Mouse (Mus musculus): ENCODE data around the gene Dpf3.

Dpf3 gene

DNA sequence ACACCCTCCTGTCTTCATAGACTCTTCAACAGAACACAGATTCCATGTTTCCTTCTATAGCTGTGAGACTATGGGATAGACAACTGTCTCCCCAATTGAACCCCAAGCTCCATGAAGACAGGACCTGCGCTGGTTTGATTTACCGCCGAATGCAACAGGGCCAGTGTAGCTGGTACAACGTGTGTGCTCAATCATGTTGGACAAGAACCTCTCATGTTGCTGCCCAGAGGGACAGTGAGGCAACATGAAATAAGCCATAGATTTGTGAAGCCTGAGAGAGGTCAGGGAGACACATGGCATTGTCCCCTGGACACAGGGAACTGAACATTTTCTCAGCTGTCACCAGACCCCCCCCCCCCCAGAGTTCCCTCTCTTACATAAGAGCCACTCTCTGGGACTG is 21.5 kb downstream of the Dpf3 start:
- DNase-seq: no peak

DNA sequence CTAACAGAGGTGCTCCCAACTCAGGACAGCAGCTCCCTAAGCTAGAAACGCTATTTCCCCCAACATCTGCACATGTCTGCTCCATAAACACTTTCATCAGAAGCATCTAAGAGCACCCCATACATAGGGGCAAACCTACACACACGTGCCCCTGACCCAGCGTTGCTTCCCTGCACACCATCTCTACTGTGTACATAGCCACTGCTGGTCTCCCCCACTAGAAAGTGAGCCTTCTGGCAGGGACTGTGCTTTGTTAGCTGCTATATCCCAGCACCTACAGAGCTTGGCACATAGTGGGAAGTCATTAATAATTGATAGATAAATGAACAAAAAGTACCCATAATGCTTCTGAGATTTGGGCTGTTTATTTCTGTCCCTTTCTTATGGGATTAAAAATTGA is 27.2 kb downstream of the Dpf3 start:
- no peak for DNase-seq

DNA sequence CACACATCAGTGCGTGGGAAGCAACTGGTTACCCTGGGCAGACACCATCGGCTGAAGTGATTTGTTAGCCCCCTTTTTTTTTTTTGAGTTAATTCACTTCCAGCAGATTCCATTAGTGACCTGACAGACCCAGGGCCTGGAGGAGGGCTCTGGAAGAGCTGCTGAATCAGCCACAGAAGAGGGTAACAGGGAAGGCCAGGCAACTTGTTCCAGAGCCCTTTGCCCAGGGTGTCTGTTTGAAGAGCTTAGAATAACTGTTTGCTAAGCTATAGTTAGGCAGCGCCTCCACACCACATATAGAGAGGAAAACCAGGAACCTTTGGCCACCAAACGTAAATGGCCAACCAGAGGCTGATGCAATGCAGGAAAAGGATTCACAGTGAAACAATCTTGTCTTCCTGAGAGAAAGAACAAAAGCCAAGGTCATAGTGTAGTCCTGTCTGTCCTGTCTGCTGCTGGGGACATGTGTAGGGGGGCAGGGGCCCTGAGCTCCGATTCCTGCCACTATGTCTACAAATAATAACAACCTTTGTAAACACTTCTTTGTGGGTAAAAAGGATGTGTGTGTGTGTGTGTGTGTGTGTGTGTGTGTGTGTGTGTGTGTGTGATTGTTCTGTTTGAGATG is 32.7 kb downstream of the Dpf3 start:
- DNase-seq: no peak

DNA sequence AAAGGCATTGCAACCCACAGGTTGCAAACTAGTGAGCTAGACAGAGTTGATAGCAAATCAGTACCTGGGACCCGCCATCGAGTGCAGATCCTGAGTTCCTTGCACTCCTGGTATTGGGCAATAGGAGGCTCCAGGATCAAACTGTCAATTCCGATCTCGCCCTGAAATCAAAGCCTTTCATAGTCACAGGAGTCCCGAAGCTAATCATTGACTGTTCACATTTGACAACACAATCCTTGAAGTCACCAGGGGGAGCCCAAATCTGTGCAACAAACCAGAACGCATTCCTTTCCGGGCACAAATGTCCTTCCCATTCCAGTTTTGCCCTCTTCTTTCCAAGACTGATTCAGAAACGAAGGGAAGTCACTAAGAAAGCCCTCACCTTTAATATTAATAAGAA is 35.7 kb downstream of the Dpf3 start:
- no peak for DNase-seq

DNA sequence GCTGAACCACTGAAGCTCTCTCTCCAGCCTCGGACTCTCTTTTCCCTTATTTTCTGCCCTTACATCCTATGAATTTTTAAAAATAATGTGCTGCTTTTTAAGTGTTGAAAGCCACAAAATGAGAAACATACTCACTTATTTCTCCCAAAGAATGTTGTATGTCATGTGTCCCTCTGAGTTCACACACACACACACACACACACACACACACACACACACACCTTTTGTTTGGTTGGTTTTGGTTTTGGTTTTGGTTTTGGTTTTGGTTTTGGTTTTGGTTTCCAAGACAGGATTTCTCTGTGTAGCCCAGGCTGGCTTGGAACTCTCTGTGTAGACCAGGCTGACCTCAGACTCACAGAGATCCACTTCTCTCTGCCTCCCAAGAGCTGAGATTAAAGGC is 37.0 kb downstream of the Dpf3 start:
- no peak for DNase-seq

DNA sequence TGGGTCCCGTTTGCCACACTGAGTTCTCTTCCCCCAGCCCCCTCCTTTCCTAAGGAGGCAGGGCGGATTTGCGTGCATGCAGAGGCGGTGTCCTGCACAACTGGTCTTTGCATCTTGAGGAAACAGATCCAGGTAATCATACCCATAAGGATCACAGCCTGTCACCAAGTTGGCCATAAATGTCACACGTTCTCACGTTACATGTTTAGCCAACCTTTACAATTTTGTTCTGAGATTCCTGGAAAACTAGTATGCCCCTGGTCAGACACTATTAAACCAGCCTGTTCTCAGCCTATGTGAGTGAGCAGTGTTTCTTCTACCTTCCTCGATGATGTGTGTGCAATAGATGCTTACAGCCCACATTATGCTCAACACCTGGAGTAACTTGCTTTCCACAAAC is 38.3 kb downstream of the Dpf3 start:
- DNase-seq: no peak

DNA sequence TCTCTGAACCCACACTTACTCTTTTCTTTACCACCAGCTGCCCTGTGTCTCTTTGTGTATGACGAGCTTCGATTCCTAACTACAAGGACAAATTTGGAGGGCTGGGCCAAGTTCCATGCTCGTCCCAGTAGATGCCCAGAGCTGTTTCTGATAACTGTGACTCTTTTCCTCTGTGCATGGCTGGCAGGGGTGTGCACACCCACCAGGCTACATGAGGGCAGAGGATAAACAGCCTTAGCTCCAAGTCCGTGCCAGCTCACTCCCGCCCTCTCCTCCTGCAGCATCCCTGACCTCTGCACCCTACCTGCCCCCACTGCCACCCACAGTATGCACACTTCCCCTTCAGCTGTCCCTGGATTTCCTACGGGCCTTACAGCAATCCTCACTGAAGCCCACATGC is 41.9 kb downstream of the Dpf3 start:
- DNase-seq: no peak

DNA sequence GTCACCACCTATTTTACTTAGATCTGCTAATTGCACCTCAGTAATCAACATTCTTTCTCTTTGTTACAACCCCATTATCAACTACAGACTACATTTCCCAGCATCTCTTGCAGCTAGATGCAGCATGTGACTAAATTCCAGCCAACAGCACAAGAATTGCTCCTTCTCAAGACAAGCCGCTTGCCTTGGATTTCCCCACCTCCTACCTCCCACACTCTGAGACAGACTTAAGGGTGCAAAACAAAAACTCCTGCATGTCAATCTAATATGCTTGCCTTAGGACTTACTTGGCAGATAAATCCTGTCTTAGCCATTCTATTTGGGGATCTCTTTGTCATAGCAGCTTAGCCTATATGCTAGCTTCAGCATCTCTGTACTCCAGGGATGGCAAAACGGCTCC is 43.1 kb downstream of the Dpf3 start:
- DNase-seq: no peak

DNA sequence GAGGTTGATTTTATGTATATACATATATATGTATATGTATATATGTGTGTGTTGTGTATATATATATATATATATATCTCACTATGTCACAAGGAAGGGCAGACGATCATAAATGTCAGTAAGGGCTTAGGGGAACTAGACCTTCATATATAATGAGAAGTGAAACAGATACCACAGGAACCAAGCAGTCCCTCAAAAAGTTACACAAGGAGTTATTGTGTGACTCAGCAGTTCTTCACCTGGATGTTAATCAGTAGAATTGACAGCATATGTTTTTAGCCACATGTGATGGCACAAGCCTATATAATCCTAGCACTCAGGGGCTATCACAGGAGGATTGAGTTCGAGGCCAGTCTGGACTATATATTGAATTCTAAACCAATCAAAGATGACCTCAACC is 49.5 kb downstream of the Dpf3 start:
- no peak for DNase-seq

DNA sequence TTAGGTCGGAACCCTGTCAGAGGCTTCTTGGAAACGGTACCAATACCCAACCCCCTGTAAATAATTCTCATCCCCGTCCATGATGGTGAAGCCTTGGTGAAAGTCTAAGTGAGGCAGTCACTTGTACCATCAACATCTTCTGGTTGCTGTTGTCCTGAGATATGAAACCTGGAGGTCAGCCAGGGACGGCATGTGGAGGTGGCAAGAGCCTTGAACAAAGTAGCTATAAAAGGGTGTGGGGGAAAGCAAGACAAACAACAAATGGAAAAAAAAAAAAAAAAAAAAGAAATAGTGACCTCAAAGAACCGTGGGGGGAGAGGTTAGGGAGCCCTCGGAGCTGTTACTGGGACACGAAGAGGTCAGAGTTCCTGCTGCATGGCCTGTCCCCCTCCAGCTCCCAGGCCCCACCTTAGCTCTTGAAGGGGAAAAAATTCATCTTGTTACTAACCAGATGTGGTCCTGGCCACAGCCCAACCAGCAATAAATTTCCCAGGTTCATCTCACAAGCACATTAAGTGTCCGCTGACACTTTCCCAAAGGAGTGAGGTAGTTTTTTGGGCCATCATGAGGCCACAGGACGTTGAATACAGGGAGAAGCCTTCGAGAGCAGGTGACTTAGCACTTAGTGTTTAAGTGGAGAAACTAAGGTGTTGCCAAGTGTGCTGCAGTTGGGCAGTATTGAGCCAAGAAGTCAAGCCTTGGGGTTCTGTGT is 53.4 kb downstream of the Dpf3 start:
- DNase-seq: no peak

DNA sequence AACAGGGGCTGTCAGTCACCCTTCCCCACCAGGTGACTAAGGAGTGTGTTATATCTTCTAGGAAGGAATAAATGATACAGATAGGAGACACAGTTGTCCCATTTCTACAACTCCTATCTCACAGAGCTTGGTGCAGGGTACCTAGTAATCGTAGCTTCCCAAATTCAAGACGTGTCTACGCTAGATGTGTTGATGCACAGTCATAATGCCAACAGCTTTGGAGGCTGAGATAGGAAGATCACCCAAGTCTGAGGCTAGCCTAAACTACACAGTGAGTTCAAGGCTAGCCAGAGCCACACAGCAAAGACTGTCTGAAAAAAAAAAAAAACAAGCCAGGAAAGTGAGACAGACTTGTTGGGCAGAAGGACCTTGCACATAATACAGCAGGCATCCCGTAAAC is 54.1 kb downstream of the Dpf3 start:
- no peak for DNase-seq

DNA sequence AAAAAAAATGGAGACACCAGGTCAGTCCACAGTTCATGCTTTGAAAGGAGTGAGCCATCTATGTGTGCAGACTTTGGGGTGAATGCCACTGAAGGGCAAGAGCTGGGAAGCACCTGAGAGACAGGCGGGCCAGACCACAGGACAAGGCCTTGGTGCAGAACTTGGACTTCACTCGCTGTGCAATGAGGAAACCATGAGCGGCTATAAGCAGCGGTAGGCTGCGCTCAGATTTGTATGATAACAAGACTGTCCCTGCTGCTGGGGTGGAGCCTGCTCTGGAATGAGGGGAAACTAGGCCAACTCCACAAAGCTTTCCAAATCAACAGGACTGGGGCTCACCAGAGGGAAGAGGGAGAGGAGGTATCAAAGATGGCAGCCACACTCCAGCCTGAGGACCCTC is 57.3 kb downstream of the Dpf3 start:
- no peak for DNase-seq

DNA sequence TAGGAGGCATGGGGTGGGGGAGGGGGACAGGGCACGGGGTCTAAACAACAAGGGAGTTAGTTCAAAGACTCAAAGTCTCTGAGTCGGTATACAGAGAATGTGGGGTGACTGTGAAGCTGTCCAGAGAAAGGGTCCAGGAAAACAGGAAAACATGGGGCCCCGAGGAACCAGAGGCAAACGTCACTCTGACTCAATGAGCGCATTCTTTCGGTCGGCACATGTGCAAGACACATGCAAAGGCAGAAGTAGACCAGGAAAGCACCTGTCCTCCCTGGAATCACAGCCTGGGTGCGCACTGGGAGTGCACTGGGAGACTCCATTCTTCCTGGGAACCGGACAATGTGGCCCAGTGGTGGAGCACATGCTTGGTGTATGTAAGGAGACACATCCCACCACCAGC is 59.5 kb downstream of the Dpf3 start:
- DNase-seq: no peak

DNA sequence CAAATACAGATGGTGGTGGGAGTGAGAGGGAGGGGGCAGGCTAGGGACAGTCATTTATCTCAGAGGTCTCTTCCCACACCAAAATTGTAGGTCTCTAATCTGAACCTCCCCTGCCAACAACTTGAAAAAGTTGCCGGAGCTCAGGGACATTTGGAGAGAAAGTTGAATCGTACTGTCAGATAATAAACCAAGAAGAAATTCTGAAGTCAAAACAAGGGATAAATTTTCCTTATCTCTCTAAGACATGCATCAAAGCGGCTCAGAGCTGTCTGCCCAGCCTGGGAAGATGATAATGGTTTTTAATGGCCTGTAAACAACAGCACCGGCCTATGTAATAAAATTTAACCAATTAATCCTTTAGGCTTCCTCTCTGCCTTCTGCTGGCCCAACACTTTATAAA is 59.9 kb downstream of the Dpf3 start:
- no peak for DNase-seq

DNA sequence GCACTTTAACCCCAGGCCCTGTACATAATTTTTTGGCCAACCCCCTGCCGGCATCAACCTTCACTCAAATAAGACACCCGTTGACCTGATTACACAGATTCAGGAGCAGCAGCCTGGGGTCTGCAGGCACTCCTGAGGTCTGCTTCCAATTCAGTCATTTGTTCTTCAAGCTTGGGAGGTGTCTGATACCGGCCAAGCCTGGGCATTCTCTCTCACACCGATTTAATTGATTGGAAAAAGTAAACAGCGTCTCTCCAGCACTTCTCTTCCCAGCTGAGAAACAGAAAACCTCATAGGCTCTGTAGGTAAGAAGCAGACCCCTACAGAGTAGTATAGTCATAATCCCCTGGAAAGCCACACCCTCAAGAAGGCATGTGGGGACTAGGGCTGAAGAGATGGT is 61.2 kb downstream of the Dpf3 start:
- DNase-seq: no peak

DNA sequence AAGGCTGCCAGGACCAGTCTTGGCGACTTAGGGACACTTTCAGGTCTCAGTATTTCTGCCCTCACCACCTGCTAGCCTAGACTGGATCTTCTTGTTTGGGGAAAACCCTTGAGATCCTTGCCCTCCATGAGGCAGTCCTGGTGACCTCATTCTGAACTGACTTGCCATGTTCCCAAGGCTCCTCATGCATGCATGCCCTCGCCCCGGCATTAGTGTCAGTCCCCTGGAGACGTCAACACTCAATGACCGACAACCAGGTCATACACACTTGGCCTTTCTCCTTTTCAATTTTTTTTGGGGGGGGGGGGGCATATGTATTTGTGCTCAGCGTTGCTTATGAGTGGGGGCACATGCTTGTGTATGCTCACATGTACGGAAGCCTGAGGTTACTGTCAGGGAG is 61.8 kb downstream of the Dpf3 start:
- no peak for DNase-seq

DNA sequence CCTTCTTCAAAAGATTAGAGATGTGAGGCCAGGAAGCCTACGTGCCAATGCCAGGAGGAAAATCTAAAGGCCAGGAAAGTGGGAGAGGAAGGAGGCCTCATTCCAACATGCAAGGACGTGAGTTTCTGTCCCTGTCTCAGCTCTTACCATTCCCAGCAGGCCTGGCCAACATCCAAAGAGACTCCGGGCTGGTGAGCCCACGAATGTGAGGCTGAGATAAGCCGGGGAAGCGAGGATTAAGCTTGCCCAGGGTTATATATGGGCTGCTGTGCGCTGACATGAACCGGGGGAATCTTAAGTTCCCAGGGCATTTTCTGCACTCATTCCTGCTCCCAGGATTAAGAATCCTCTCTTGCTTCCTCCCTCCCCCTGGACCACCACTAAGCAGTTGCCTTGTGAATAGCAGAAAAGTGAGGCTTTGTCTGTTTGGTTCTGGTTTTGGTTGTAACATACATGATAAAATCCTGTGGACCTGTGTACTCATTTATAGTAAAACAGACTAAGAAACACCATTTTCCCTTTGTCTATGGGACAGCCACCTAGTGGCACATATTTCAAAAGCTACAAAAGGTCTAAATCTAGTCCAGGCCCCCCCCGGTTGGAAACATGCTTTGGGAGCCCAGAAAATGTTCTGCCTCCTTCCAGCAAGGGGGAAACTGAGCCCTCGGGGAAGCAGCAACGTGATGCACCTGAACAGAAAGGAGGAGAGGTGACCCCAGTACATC is 62.6 kb downstream of the Dpf3 start:
- peak; percentile 54 for DNase-seq

DNA sequence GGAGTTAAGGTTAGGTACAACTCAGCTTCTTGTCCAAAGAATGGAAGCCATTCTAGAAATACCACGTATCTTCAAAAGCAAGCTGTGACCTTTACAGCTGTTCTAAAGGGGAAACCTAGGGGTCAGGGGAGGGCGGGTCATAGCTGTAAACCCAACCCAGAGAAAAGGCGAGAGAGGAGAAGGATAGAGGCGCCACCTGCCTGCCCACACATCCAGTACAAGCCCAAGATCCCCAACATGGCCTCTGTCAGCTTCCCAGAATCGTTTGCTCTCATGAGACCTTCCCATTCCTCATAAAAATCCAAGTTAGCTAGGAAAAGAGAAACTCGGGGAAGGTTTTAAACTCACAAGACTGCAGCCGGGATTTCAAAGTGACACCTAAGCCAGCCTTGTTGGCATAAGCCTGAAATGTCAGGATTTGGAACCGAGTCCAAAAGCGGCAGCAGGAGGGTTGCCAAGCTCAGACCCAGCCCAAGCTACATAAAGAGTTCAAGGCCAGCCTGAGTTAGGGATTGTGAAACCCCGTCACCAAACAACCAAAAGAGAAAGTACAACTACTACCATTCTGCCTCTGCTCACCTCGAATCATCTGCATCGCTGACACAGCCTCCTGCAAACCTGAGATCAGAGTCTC is 63.3 kb downstream of the Dpf3 start:
- DNase-seq: peak; percentile 65

DNA sequence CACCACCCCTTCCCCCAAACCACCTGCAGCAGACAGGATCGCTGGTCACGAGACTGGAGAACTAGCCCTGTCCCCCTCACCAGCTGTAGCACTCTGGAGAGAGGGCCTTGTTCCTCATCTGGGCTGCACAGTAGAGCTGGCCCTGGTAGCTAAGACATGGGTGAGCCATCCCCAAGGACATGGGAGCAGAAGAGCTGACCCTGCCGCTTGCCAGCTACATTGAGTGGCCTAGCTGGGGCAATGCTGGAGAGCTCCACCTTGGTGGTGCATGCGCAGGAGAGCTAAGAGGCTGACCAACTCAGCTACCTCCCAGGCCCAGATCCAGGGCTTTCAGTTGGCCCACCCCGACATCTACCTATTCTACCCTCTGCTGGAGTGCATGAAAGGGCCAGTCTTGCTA is 67.2 kb downstream of the Dpf3 start:
- no peak for DNase-seq

DNA sequence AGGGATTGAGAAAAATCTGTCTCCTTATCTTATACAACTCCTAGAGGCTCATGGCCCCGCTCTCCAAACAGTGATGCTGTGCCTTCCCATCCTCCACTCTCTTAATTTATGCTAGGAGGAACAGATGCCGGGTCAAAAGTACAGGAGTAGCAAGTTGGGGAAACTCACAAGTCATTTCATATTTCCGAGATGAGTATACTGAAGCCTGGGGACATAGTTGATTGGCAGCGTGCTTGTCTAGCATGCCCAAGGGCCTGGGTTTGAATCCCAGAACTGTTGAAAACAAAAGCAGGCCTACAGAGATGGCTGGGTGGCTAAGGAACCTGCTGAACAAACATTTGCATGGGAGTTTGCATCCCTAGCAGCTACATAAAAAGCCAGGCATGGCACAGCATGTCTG is 72.3 kb downstream of the Dpf3 start:
- no peak for DNase-seq

DNA sequence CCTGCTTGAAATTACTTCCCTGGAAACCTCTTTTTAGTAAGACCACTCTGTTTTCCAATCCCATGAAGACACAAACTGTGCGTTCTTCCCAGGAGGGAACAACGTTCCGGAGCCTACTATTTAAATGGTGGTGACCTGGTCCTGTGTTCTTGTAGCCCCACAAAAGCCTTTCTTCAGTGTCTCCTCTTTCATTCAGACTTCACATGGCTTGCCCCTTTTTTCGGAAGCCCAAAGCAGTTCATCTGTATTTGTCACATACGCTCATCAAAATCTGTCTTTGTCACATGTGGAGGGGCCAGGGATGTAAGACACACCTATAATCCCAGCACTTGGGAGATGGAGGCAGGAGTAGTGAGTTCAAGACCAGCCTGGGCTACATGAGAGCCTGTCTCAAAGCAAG is 73.8 kb downstream of the Dpf3 start:
- no peak for DNase-seq

DNA sequence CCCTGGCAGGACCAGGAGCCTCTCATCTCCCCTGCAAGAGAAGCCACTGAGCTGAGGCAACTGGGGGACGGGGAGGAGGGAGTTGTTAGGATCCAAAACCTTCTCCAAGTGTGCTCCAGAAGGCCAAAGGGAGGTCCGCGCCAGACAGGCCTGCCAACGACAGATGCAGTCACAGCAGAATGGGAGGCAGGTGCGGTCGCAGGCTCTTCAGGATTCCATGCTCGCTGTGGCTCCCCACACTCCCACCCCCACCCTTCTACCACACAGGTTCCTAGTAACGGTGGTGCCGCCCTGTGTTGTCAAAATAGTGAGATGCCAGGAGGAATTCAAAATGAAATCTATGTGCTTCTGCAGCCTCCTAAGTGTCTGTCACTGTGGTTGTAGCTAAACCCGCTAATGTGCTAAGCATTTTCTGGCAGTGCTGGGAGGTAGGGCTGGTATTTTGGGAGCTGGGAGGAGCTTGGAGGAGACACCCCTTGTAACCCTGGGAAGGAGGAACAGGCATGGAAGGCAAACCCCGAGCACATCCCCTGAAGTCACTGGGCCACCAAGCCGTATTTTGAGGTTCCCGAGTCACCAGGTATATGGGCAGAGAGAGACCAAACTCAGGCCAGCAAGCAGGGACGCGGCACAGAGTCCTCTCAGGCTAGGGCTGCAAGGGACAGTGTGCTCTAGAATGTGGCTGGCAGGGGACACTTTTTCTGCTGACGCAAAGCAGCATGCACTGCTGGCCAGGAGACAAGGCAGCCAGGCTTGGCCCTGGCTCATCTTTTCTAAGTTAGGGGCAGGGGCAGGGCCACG is 75.6 kb downstream of the Dpf3 start:
- peak; percentile 85 for DNase-seq

DNA sequence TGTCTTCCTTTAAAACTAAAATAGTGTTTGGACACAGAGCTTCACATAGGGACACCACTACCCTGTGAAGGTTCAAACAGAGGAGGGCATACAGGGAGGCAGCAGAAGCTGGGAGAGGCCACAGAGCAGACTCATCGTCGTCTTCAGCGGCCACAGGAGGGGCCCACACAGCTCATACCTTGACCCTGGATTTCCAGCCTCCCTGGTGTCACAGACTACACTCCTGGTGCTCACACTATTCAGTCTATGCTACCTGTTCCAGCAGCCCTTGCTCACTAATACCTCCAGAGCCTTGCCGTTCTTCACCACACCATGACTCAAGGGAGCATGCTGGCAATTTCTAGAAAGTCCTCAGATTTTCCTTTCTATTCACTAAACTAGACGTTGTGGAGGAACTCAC is 76.5 kb downstream of the Dpf3 start:
- no peak for DNase-seq
